In genomic region chr10:12083961-12084360, GRCm38 (mm10) we compare ENCODE assay signal across 15 mouse cellular contexts.
"Had no signal": no experiment of that assay in that cellular context is flagged by ENCODE, and none has a peak within 500 bp of the region (broad histone marks: within the 10 kb centered on the region; RNA-seq: fewer than 3 reads in every experiment).

No protein-coding gene starts in this region.

- ATAC-seq: liver, postnatal 0 days; midbrain, embryonic 16.5 days had no signal

- H3K4me3 ChIP-seq: layer of hippocampus, adult 2 months; limb, embryonic 12.5 days; liver, embryonic 13.5 days; midbrain, embryonic 12.5 days; neural tube, embryonic 13.5 days had no signal

- DNase-seq: kidney, postnatal 4 days; liver; liver, embryonic 13.5 days; liver, postnatal 0 days; retina, postnatal 1 day; right cerebral cortex, postnatal 4 days; spleen, adult 18-20 months; thymus, adult 18-20 months; thymus, postnatal 14 days had no signal

- H3K36me3 ChIP-seq: limb, embryonic 12.5 days; liver, embryonic 13.5 days; midbrain, embryonic 12.5 days; neural tube, embryonic 13.5 days had no signal

- H3K9me3 ChIP-seq: limb, embryonic 12.5 days; liver, embryonic 13.5 days; midbrain, embryonic 12.5 days; neural tube, embryonic 13.5 days had no signal

- H3K27me3 ChIP-seq: limb, embryonic 12.5 days; liver, embryonic 13.5 days; midbrain, embryonic 12.5 days; neural tube, embryonic 13.5 days had no signal

- H3K27ac ChIP-seq: kidney, postnatal 0 days; layer of hippocampus, adult 2 months; limb, embryonic 12.5 days; liver, embryonic 13.5 days; midbrain, embryonic 12.5 days; neural tube, embryonic 13.5 days had no signal

- H3K4me1 ChIP-seq: limb, embryonic 12.5 days; liver, embryonic 13.5 days; midbrain, embryonic 12.5 days; neural tube, embryonic 13.5 days had no signal
